Mouse (Mus musculus): ENCODE results near the gene Mgrn1. TPM values are rescaled to one million over a fixed set of nuclear protein-coding genes. Genes with fewer than 3 reads are reported as not detected.

Gene Mgrn1
- polyA plus RNA-seq, 1 experiment from 2014 or later, result 67.9 TPM

- Histone ChIP-seq H3K4me3 (ENCODE audit: low read depth, low read length) (no peak overlapping the region), H3K4me2 (ENCODE audit: low read depth, low read length) (no peak overlapping the region), H3K9me3 (replicated peaks; ENCODE audit: control insufficient read depth, low read length) (no peaks in the 10 kb centered on the region), H3K27ac (replicated peaks; ENCODE audit: low read depth, low read length) (no peak overlapping the region), H3K36me3 (replicated peaks; ENCODE audit: control insufficient read depth, insufficient read depth, low read depth, low read length) (no peaks in the 10 kb centered on the region), H3K27me3 (ENCODE audit: control insufficient read depth, insufficient read depth, low read length) (no peaks in the 10 kb centered on the region), H3K9ac (replicated peaks; ENCODE audit: low read length) (no peak overlapping the region), H3K4me1 (ENCODE audit: control insufficient read depth, insufficient read depth, low read length) (no peaks in the 10 kb centered on the region; the same call in 1 of the 2 replicates)
- no peak for DNase-seq (ENCODE audit: low spot score)
- ATAC-seq (replicated peaks; ENCODE audit: insufficient number of reproducible peaks, low FRiP score, low TSS enrichment, low read depth), result no peak
- 86% methylated on average over 5 of the region's 5 CpGs for WGBS
Measured at GRCm38 (mm10) chr16:4969055-4969843, 83.2 kb downstream of the Mgrn1 start.

- no peak for ATAC-seq (replicated peaks; ENCODE audit: insufficient number of reproducible peaks, low FRiP score, low TSS enrichment, low read depth)
- H3K27ac ChIP-seq (replicated peaks; ENCODE audit: low read depth, low read length), result no peak overlapping the region
- H3K36me3 ChIP-seq (replicated peaks; ENCODE audit: control insufficient read depth, insufficient read depth, low read depth, low read length), result no peaks in the 10 kb centered on the region
- no peak overlapping the region for H3K4me2 ChIP-seq (ENCODE audit: low read depth, low read length)
- H3K27me3 ChIP-seq (ENCODE audit: control insufficient read depth, insufficient read depth, low read length), result no peaks in the 10 kb centered on the region
- H3K4me1 ChIP-seq (ENCODE audit: control insufficient read depth, insufficient read depth, low read length), result no peaks in the 10 kb centered on the region
- DNase-seq (ENCODE audit: low spot score), result no peak
- 79% methylated on average over 4 of the region's 4 CpGs for WGBS
- H3K9ac ChIP-seq (replicated peaks; ENCODE audit: low read length), result no peak overlapping the region
- H3K9me3 ChIP-seq (replicated peaks; ENCODE audit: control insufficient read depth, low read length), result no peaks in the 10 kb centered on the region
- H3K4me3 ChIP-seq (ENCODE audit: low read depth, low read length), result no peak overlapping the region
Measured at GRCm38 (mm10) chr16:4971626-4972025, 85.6 kb downstream of the Mgrn1 start.

- no peak overlapping the region for H3K4me2 ChIP-seq (ENCODE audit: low read depth, low read length)
- no peaks in the 10 kb centered on the region for H3K4me1 ChIP-seq (ENCODE audit: control insufficient read depth, insufficient read depth, low read length)
- H3K9ac ChIP-seq (replicated peaks; ENCODE audit: low read length), result no peak overlapping the region
- ATAC-seq (replicated peaks; ENCODE audit: insufficient number of reproducible peaks, low FRiP score, low TSS enrichment, low read depth), result no peak
- no peak overlapping the region for H3K4me3 ChIP-seq (ENCODE audit: low read depth, low read length)
- no peak for DNase-seq (ENCODE audit: low spot score)
- no peaks in the 10 kb centered on the region for H3K36me3 ChIP-seq (replicated peaks; ENCODE audit: control insufficient read depth, insufficient read depth, low read depth, low read length)
- H3K27me3 ChIP-seq (ENCODE audit: control insufficient read depth, insufficient read depth, low read length), result no peaks in the 10 kb centered on the region
- H3K9me3 ChIP-seq (replicated peaks; ENCODE audit: control insufficient read depth, low read length), result no peaks in the 10 kb centered on the region
- no peak overlapping the region for H3K27ac ChIP-seq (replicated peaks; ENCODE audit: low read depth, low read length)
- WGBS, result 84% methylated on average over 5 of the region's 5 CpGs
Measured at GRCm38 (mm10) chr16:4974521-4974920, 88.5 kb downstream of the Mgrn1 start.

- no peak overlapping the region for H3K9ac ChIP-seq (replicated peaks; ENCODE audit: low read length)
- ATAC-seq (replicated peaks; ENCODE audit: insufficient number of reproducible peaks, low FRiP score, low TSS enrichment, low read depth) (no peak), DNase-seq (ENCODE audit: low spot score) (no peak)
- H3K27me3 ChIP-seq (ENCODE audit: control insufficient read depth, insufficient read depth, low read length), result no peaks in the 10 kb centered on the region
- no peak overlapping the region for H3K4me3 ChIP-seq (ENCODE audit: low read depth, low read length)
- no peaks in the 10 kb centered on the region for H3K36me3 ChIP-seq (replicated peaks; ENCODE audit: control insufficient read depth, insufficient read depth, low read depth, low read length)
- 72% methylated on average over 2 of the region's 2 CpGs for WGBS
- H3K4me2 ChIP-seq (ENCODE audit: low read depth, low read length), result no peak overlapping the region
- H3K4me1 ChIP-seq (ENCODE audit: control insufficient read depth, insufficient read depth, low read length), result no peaks in the 10 kb centered on the region
- H3K27ac ChIP-seq (replicated peaks; ENCODE audit: low read depth, low read length), result no peak overlapping the region
- H3K9me3 ChIP-seq (replicated peaks; ENCODE audit: control insufficient read depth, low read length), result no peaks in the 10 kb centered on the region
Measured at GRCm38 (mm10) chr16:4976180-4976579, 90.1 kb downstream of the Mgrn1 start.

GRCm38 (mm10) chr16:4978275-4979051, 92.4 kb downstream of the Mgrn1 start:
- Histone ChIP-seq H3K9ac (replicated peaks; ENCODE audit: low read length) (no peak overlapping the region), H3K4me2 (ENCODE audit: low read depth, low read length) (no peak overlapping the region), H3K27ac (replicated peaks; ENCODE audit: low read depth, low read length) (no peak overlapping the region), H3K27me3 (ENCODE audit: control insufficient read depth, insufficient read depth, low read length) (no peaks in the 10 kb centered on the region), H3K36me3 (replicated peaks; ENCODE audit: control insufficient read depth, insufficient read depth, low read depth, low read length) (no peaks in the 10 kb centered on the region), H3K4me3 (ENCODE audit: low read depth, low read length) (no peak overlapping the region), H3K9me3 (replicated peaks; ENCODE audit: control insufficient read depth, low read length) (no peaks in the 10 kb centered on the region), H3K4me1 (ENCODE audit: control insufficient read depth, insufficient read depth, low read length) (no peaks in the 10 kb centered on the region)
- WGBS, result 64% methylated on average over 5 of the region's 5 CpGs
- DNase-seq (ENCODE audit: low spot score) (no peak), ATAC-seq (replicated peaks; ENCODE audit: insufficient number of reproducible peaks, low FRiP score, low TSS enrichment, low read depth) (no peak)

GRCm38 (mm10) chr16:4979755-4980380, 93.8 kb downstream of the Mgrn1 start:
- no peaks in the 10 kb centered on the region for H3K36me3 ChIP-seq (replicated peaks; ENCODE audit: control insufficient read depth, insufficient read depth, low read depth, low read length)
- H3K4me2 ChIP-seq (ENCODE audit: low read depth, low read length), result no peak overlapping the region
- ATAC-seq (replicated peaks; ENCODE audit: insufficient number of reproducible peaks, low FRiP score, low TSS enrichment, low read depth) (no peak), DNase-seq (ENCODE audit: low spot score) (peak; percentile 54)
- no peak overlapping the region for H3K27ac ChIP-seq (replicated peaks; ENCODE audit: low read depth, low read length)
- no peaks in the 10 kb centered on the region for H3K27me3 ChIP-seq (ENCODE audit: control insufficient read depth, insufficient read depth, low read length)
- no peaks in the 10 kb centered on the region for H3K9me3 ChIP-seq (replicated peaks; ENCODE audit: control insufficient read depth, low read length)
- H3K9ac ChIP-seq (replicated peaks; ENCODE audit: low read length), result no peak overlapping the region
- WGBS, result 74% methylated on average over 4 of the region's 4 CpGs
- H3K4me3 ChIP-seq (ENCODE audit: low read depth, low read length), result no peak overlapping the region
- no peaks in the 10 kb centered on the region for H3K4me1 ChIP-seq (ENCODE audit: control insufficient read depth, insufficient read depth, low read length)

GRCm38 (mm10) chr16:4984717-4985116, 98.7 kb downstream of the Mgrn1 start:
- Histone ChIP-seq H3K27ac (replicated peaks; ENCODE audit: low read depth, low read length) (no peak overlapping the region), H3K4me2 (ENCODE audit: low read depth, low read length) (no peak overlapping the region), H3K36me3 (replicated peaks; ENCODE audit: control insufficient read depth, insufficient read depth, low read depth, low read length) (no peaks in the 10 kb centered on the region), H3K27me3 (ENCODE audit: control insufficient read depth, insufficient read depth, low read length) (no peaks in the 10 kb centered on the region), H3K4me3 (ENCODE audit: low read depth, low read length) (no peak overlapping the region), H3K4me1 (ENCODE audit: control insufficient read depth, insufficient read depth, low read length) (no peaks in the 10 kb centered on the region), H3K9me3 (replicated peaks; ENCODE audit: control insufficient read depth, low read length) (no peaks in the 10 kb centered on the region), H3K9ac (replicated peaks; ENCODE audit: low read length) (no peak overlapping the region)
- ATAC-seq (replicated peaks; ENCODE audit: insufficient number of reproducible peaks, low FRiP score, low TSS enrichment, low read depth), result no peak
- no peak for DNase-seq (ENCODE audit: low spot score)
- WGBS, result 96% methylated on average over 12 of the region's 12 CpGs

Measured in embryonic facial prominence, embryonic 11.5 days (tissue).